Mouse (Mus musculus) CH12.LX (cell line): ENCODE results near the gene Kif21b. TPM values are rescaled to one million over a fixed set of nuclear protein-coding genes. Genes with fewer than 3 reads are reported as not detected.

Source experiments
- DNase-seq: peaks from one replicate; pipeline ENCODE4 v3.0.0-alpha.2; 2013; ENCODE audit errors: extremely low read depth
- H3K27ac ChIP-seq: 2 replicates; pipeline ENCODE4 v1.5.1; 2012; ENCODE audit warnings: low read depth, mild to moderate bottlenecking, control low read depth, moderate library complexity; ENCODE audit not compliant: insufficient read depth
- H3K27me3 ChIP-seq: replicated peaks from 2 replicates; pipeline ENCODE3; 2012; ENCODE audit warnings: inconsistent platforms
- H3K36me3 ChIP-seq, 2 experiments: replicated peaks in 1 of 2; 2 replicates each; pipeline versions ENCODE3 to v1.6.1; 2012; ENCODE audit warnings: inconsistent platforms in 1 of 2, low read length in 1 of 2, mild to moderate bottlenecking in 1 of 2, mixed read lengths in 1 of 2, moderate library complexity in 1 of 2; ENCODE audit not compliant: control insufficient read depth in 1 of 2, insufficient read depth in 1 of 2
- H3K4me1 ChIP-seq, 2 experiments: 2 replicates each; pipeline ENCODE4 v1.6.1; 2012; ENCODE audit warnings: inconsistent platforms in 1 of 2, moderate library complexity in 1 of 2; ENCODE audit not compliant: insufficient read depth in 2 of 2, control insufficient read depth in 1 of 2
- H3K4me2 ChIP-seq: 2 replicates; pipeline ENCODE4 v1.6.1; 2012; ENCODE audit warnings: low read depth, mild to moderate bottlenecking, control low read depth; ENCODE audit not compliant: poor library complexity, insufficient read depth, severe bottlenecking
- H3K4me3 ChIP-seq, 3 experiments: fragments of 150-350 bp in 1 of 3; sonication (generic) in 1 of 3; replicated peaks in 1 of 3; 2 replicates each; pipeline versions ENCODE3 to v1.5.1; 2011 to 2012; ENCODE audit warnings: low read depth in 2 of 3, low read length in 2 of 3, mild to moderate bottlenecking in 2 of 3, moderate library complexity in 2 of 3, control low read depth in 1 of 3, improper control_type of control experiment in 1 of 3, inconsistent platforms in 1 of 3, mixed read lengths in 1 of 3; ENCODE audit not compliant: poor library complexity in 1 of 3
- H3K79me2 ChIP-seq: replicated peaks from 2 replicates; pipeline ENCODE4 v1.6.1; 2012; ENCODE audit warnings: mild to moderate bottlenecking, moderate library complexity; ENCODE audit not compliant: control insufficient read depth, poor library complexity, insufficient read depth, severe bottlenecking; ENCODE audit errors: extremely low read depth
- H3K9ac ChIP-seq: 2 replicates; pipeline ENCODE4 v1.6.1; 2012; ENCODE audit warnings: low read depth, mild to moderate bottlenecking, control low read depth, moderate library complexity; ENCODE audit not compliant: insufficient read depth
- H3K9me3 ChIP-seq: replicated peaks from 2 replicates; pipeline ENCODE3; 2012; ENCODE audit warnings: low read length, inconsistent platforms, mixed read lengths
- BHLHE40 ChIP-seq: IDR thresholded peaks from 2 replicates; pipeline ENCODE4 v1.6.1; 2011; ENCODE audit warnings: mild to moderate bottlenecking, low read depth, low read length, improper control_type of control experiment
- CTCF ChIP-seq, 2 experiments: IDR thresholded peaks in 1 of 2; conservative IDR thresholded peaks in 1 of 2; 2 replicates each; pipeline ENCODE4 v1.5.1; 2011 to 2012; ENCODE audit warnings: low read depth in 2 of 2, low read length in 2 of 2, improper control_type of control experiment in 1 of 2, inconsistent platforms in 1 of 2, mild to moderate bottlenecking in 1 of 2, moderate library complexity in 1 of 2
- EP300 ChIP-seq: IDR thresholded peaks from 2 replicates; pipeline ENCODE4 v1.6.1; 2011; ENCODE audit warnings: low read length, improper control_type of control experiment
- ETS1 ChIP-seq: conservative IDR thresholded peaks from 2 replicates; pipeline ENCODE4 v1.6.1; 2012; ENCODE audit warnings: low read depth, mild to moderate bottlenecking, inconsistent platforms, low read length, improper control_type of control experiment, moderate library complexity
- HCFC1 ChIP-seq: IDR thresholded peaks from 2 replicates; pipeline ENCODE4 v1.6.1; 2012; ENCODE audit warnings: low read depth, mild to moderate bottlenecking, inconsistent platforms, low read length, improper control_type of control experiment
- IRF4 ChIP-seq: IDR thresholded peaks from 2 replicates; pipeline ENCODE4 v1.6.1; 2014; ENCODE audit warnings: low read depth, mild to moderate bottlenecking, inconsistent platforms, low read length, improper control_type of control experiment
- JUN ChIP-seq: IDR thresholded peaks from 2 replicates; pipeline ENCODE4 v1.6.1; 2011; ENCODE audit warnings: low read depth, mild to moderate bottlenecking, low read length, improper control_type of control experiment, moderate library complexity; ENCODE audit not compliant: insufficient read depth
- KAT2A ChIP-seq: IDR thresholded peaks from 2 replicates; pipeline ENCODE4 v1.6.1; 2012; ENCODE audit warnings: low read length, improper control_type of control experiment, inconsistent platforms; ENCODE audit not compliant: insufficient replicate concordance
- MAX ChIP-seq: IDR thresholded peaks from 2 replicates; pipeline ENCODE4 v1.6.1; 2011; ENCODE audit warnings: low read length, improper control_type of control experiment
- MAZ ChIP-seq: IDR thresholded peaks from 2 replicates; pipeline ENCODE4 v1.6.1; 2012; ENCODE audit warnings: low read depth, mild to moderate bottlenecking, inconsistent platforms, low read length, improper control_type of control experiment, moderate library complexity
- POLR2AphosphoS2 ChIP-seq: IDR thresholded peaks from 2 replicates; pipeline ENCODE4 v1.6.1; 2011; ENCODE audit warnings: low read depth, low read length, improper control_type of control experiment
- RAD21 ChIP-seq: IDR thresholded peaks from 2 replicates; pipeline ENCODE4 v1.6.1; 2011; ENCODE audit warnings: low read depth, mild to moderate bottlenecking, low read length, improper control_type of control experiment, moderate library complexity
- RCOR1 ChIP-seq: conservative IDR thresholded peaks from 2 replicates; pipeline ENCODE4 v1.6.1; 2012; ENCODE audit warnings: low read depth, mild to moderate bottlenecking, inconsistent platforms, low read length, improper control_type of control experiment
- SMC3 ChIP-seq: IDR thresholded peaks from 2 replicates; pipeline ENCODE4 v1.6.1; 2011; ENCODE audit warnings: low read depth, low read length, improper control_type of control experiment
- UBTF ChIP-seq: IDR thresholded peaks from 2 replicates; pipeline ENCODE4 v1.6.1; 2012; ENCODE audit warnings: low read depth, mild to moderate bottlenecking, inconsistent platforms, low read length, improper control_type of control experiment, moderate library complexity
- USF1 ChIP-seq: IDR thresholded peaks from 2 replicates; pipeline ENCODE4 v1.6.1; 2014; ENCODE audit warnings: low read depth, mild to moderate bottlenecking, inconsistent platforms, low read length, improper control_type of control experiment
- ZC3H11A ChIP-seq: IDR thresholded peaks from 2 replicates; pipeline ENCODE4 v1.6.1; 2012; ENCODE audit warnings: low read depth, mild to moderate bottlenecking, inconsistent platforms, low read length, improper control_type of control experiment
- ZMIZ1 ChIP-seq: IDR thresholded peaks from 2 replicates; pipeline ENCODE4 v1.6.1; 2012; ENCODE audit warnings: low read depth, mild to moderate bottlenecking, inconsistent platforms, low read length, improper control_type of control experiment
- dilution Hi-C: fragments of 300-500 bp; cut with MboI; formaldehyde crosslinking; loops from 2 replicates; pipeline ENCODE4 v1.14.3; 2020; ENCODE audit warnings: low sequenced_read_pairs; ENCODE audit not compliant: extremely low pct_unique_long_range_greater_than_20kb, extremely low pct_ligation_motif_present
- in situ Hi-C: fragments of 300-500 bp; cut with MboI; formaldehyde crosslinking; loops from 3 replicates; pipeline ENCODE4 v1.14.3; 2019; ENCODE audit warnings: low sequenced_read_pairs, low pct_ligation_motif_present, low pct_unique_long_range_greater_than_20kb, mixed read lengths
- polyA plus RNA-seq: library from polyadenylated mRNA; unstranded; fragments of >175 nt; gene quantifications from 2 replicates; pipeline ENCODE4 v1.2.1, GENCODE M21; 2012; ENCODE audit warnings: low read depth; ENCODE audit not compliant: insufficient read length
- total RNA-seq, 2 experiments: library from RNA; depleted of rRNA; stranded (reverse); fragments of 300-350 nt in 1 of 2; fragments of >200 nt in 1 of 2; gene quantifications; 2 replicates each; pipeline ENCODE4 v1.2.3; 2012 to 2014

Kif21b gene
- total and polyA plus RNA-seq, 3 experiments = 7.3 to 32.4 (median 26.2) TPM

DNA sequence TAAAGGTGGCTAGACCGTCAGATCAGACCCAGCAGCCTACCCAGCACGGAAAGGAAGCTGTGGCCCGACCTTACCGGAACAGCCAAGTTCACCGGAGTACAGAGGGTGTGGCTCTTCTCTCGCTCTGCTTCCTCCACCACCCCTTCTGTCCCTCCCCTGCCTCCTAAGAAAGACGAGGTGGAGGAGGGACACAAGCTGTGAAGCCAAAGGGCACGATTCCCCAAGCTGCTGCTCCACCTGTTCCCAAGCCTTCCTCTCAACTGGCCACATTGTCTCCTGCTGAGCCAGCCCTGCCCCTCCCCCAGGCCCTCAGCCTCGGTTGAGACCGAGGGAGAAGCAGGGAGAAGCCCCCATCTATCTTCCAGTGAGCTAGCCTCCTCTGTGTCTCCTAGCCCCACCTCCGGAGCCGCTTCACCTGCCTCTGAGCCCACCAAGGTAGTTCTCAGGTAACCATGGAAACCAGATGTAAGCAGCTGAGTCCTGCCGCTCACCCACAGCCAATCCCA, 43.0 kb downstream of the Kif21b start:
- H3K27me3 ChIP-seq = no peaks in the 10 kb centered on the region
- in situ Hi-C loops = loop anchor here (5.0 kb wide), 1 partner anchor 38 kb away; the partner anchor contains the start of gene Mroh3
- no peak overlapping the region for H3K4me2 ChIP-seq
- no peak overlapping the region for H3K4me3 ChIP-seq
- peaks cover 83 to 97% of the 10 kb centered on the region in 2 experiments for H3K36me3 ChIP-seq
- DNase-seq = no peak
- H3K79me2 ChIP-seq = no peaks in the 10 kb centered on the region
- H3K9me3 ChIP-seq = no peaks in the 10 kb centered on the region
- no peak overlapping the region for H3K9ac ChIP-seq
- dilution Hi-C loops = no loop called here
- no peak overlapping the region for H3K27ac ChIP-seq
- no peak for TF ChIP-seq USF1
- TF ChIP-seq EP300 = no peak
- TF ChIP-seq UBTF = no peak
- no peak for TF ChIP-seq IRF4
- no peak for TF ChIP-seq ETS1
- TF ChIP-seq JUN = no peak
- TF ChIP-seq MAZ = no peak
- no peak for TF ChIP-seq HCFC1
- TF ChIP-seq ZMIZ1 = no peak
- no peak for TF ChIP-seq MAX
- TF ChIP-seq BHLHE40 = no peak
- TF ChIP-seq POLR2AphosphoS2 = no peak
- H3K4me1 ChIP-seq = peaks cover 0 to 8% of the 10 kb centered on the region in 2 experiments; a peak in 2 of 4 replicates

DNA sequence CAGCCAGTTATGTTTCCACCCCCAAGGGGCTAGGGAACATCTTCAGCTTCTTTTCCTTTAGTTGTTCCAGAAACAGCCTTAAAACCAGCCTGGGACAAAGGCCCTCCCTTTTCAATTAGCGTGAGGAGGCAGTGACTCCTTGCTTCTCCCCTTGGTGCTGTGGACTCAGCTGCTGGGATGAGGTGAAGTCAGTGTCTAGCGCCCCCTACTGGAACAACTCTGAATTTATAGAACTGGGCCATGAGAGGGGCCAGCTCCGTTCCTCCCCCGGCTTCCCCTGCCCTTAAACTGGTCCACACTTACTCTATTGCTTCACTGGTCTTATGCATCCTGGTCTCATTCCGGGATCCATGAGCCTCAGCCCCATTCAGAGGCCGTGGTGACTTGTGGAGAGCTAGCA, 44.0 kb downstream of the Kif21b start:
- H3K9ac ChIP-seq = no peak overlapping the region
- no peak overlapping the region for H3K4me2 ChIP-seq
- H3K27ac ChIP-seq = no peak overlapping the region
- H3K79me2 ChIP-seq = no peaks in the 10 kb centered on the region
- DNase-seq = peak; percentile 71
- H3K4me1 ChIP-seq = peaks cover 0 to 2% of the 10 kb centered on the region in 2 experiments; a peak in 1 of 4 replicates
- H3K36me3 ChIP-seq = peaks cover 74 to 86% of the 10 kb centered on the region in 2 experiments
- in situ Hi-C loops = no loop called here
- dilution Hi-C loops = no loop called here
- TF ChIP-seq SMC3 = peak; percentile 75
- TF ChIP-seq ZC3H11A = peak; percentile 8; the same call in 1 of the 2 replicates
- TF ChIP-seq RCOR1 = no peak
- TF ChIP-seq RAD21 = peak; percentile 74
- TF ChIP-seq CTCF (conservative IDR thresholded peaks at IDR 0.05 in 1 of 2, IDR thresholded peaks at IDR 0.05 in 1 of 2; ENCODE audit: low read depth in 2 of 2, low read length in 2 of 2) = peak; percentile 59 to 84
- TF ChIP-seq KAT2A = no peak
- H3K9me3 ChIP-seq = no peaks in the 10 kb centered on the region
- H3K27me3 ChIP-seq = no peaks in the 10 kb centered on the region
- no peak overlapping the region for H3K4me3 ChIP-seq
